Mouse (Mus musculus) C2C12 (cell line): ENCODE measurements around the gene Dnah17. TPM values are rescaled to one million over a fixed set of nuclear protein-coding genes. Genes with fewer than 3 reads are reported as not detected.

Source experiments
- H3K27me3 ChIP-seq: one replicate; pipeline ENCODE4 v1.6.1; 2011; ENCODE audit not compliant: control insufficient read depth, insufficient read depth, insufficient read length
- H3K36me3 ChIP-seq: one replicate; pipeline ENCODE4 v1.6.1; 2011; ENCODE audit not compliant: control insufficient read depth, insufficient read depth
- H3K4me3 ChIP-seq: one replicate; pipeline ENCODE4 v1.5.1; 2011; ENCODE audit warnings: mild to moderate bottlenecking, control low read depth; ENCODE audit not compliant: poor library complexity, insufficient read depth, severe bottlenecking
- H3K79me2 ChIP-seq: one replicate; pipeline ENCODE4 v1.6.1; 2011; ENCODE audit not compliant: control insufficient read depth, insufficient read depth
- H3K79me3 ChIP-seq: one replicate; pipeline ENCODE4 v1.6.1; 2011; ENCODE audit warnings: low read depth, control low read depth
- H3ac ChIP-seq: one replicate; pipeline ENCODE3; 2011; ENCODE audit warnings: low read depth; ENCODE audit not compliant: control insufficient read depth, insufficient read length
- CEBPB ChIP-seq: IDR thresholded peaks from one replicate; pipeline ENCODE4 v1.6.1; 2011; ENCODE audit warnings: low read depth, mild to moderate bottlenecking, control low read depth, moderate library complexity
- CTCF ChIP-seq: IDR thresholded peaks from one replicate; pipeline ENCODE4 v1.5.1; 2011; ENCODE audit not compliant: control insufficient read depth, insufficient read depth, insufficient read length
- FOSL1 ChIP-seq: IDR thresholded peaks from one replicate; pipeline ENCODE4 v1.8.0; 2011; ENCODE audit warnings: mild to moderate bottlenecking, low read length; ENCODE audit not compliant: poor library complexity, insufficient read depth, severe bottlenecking
- MAX ChIP-seq: IDR thresholded peaks from one replicate; pipeline ENCODE4 v1.6.1; 2011; ENCODE audit warnings: mild to moderate bottlenecking, control low read depth
- MYOD1 ChIP-seq: IDR thresholded peaks from one replicate; pipeline ENCODE4 v1.6.1; 2011; ENCODE audit warnings: low read depth; ENCODE audit not compliant: control insufficient read depth, insufficient read length
- MYOG ChIP-seq: IDR thresholded peaks from one replicate; pipeline ENCODE4 v1.6.1; 2011; ENCODE audit not compliant: control insufficient read depth, insufficient read length; ENCODE audit errors: extremely low read depth
- USF1 ChIP-seq: IDR thresholded peaks from one replicate; pipeline ENCODE4 v1.6.1; 2011; ENCODE audit warnings: low read depth, mild to moderate bottlenecking, control low read depth, moderate library complexity
- polyA plus RNA-seq: library from polyadenylated mRNA; unstranded; fragments of >200 nt; fragmentation: generic; extraction: Trizol; gene quantifications from one replicate; pipeline ENCODE4 v1.2.1, GENCODE M21; 2012; ENCODE audit warnings: missing spikeins

The Dnah17 gene
- polyA plus RNA-seq, 1 experiment = 0.13 TPM

- TF ChIP-seq USF1 (no peak), CEBPB (no peak), FOSL1 (no peak), MYOD1 (no peak), CTCF (no peak), MAX (no peak), MYOG (no peak)
- H3K79me2 ChIP-seq = no peaks in the 10 kb centered on the region
- H3K27me3 ChIP-seq = no peaks in the 10 kb centered on the region
- no peak overlapping the region for H3ac ChIP-seq
- H3K36me3 ChIP-seq = no peaks in the 10 kb centered on the region
- H3K79me3 ChIP-seq = no peaks in the 10 kb centered on the region
- no peak overlapping the region for H3K4me3 ChIP-seq
These were observed 30.3 kb upstream of the Dnah17 start for GRCm38 (mm10) chr11:118160763-118161162.

DNA sequence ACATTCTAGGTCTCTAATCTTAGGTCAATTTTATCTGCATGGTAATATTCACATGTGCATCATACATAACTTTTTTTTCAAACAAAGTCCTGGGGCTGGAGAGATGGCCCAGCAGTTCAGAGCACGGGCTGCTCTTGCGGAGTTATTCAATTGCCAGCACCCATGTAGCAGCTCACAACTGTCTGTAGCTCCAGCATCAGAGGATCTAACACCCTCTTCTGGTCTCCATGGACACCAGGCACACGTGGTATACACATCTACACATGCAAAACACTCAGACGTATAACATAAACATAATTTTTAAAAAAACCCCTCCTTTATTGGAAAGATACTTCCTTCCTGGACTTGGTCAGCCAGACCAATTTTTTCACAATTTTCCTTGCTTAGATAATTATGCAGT is 28.3 kb upstream of the Dnah17 start:
- no peaks in the 10 kb centered on the region for H3K79me2 ChIP-seq
- H3K4me3 ChIP-seq = no peak overlapping the region
- no peak for TF ChIP-seq MYOD1
- no peak for TF ChIP-seq CTCF
- TF ChIP-seq FOSL1 = no peak
- TF ChIP-seq MYOG = no peak
- no peak for TF ChIP-seq CEBPB
- no peak for TF ChIP-seq MAX
- TF ChIP-seq USF1 = no peak
- no peaks in the 10 kb centered on the region for H3K27me3 ChIP-seq
- no peaks in the 10 kb centered on the region for H3K36me3 ChIP-seq
- H3ac ChIP-seq = no peak overlapping the region
- no peaks in the 10 kb centered on the region for H3K79me3 ChIP-seq

- TF ChIP-seq MYOG (no peak), CEBPB (no peak), CTCF (no peak), USF1 (no peak), FOSL1 (no peak), MYOD1 (no peak), MAX (no peak)
- H3K36me3 ChIP-seq = no peaks in the 10 kb centered on the region
- H3K79me2 ChIP-seq = no peaks in the 10 kb centered on the region
- H3K27me3 ChIP-seq = no peaks in the 10 kb centered on the region
- no peaks in the 10 kb centered on the region for H3K79me3 ChIP-seq
- no peak overlapping the region for H3ac ChIP-seq
- H3K4me3 ChIP-seq = no peak overlapping the region
These were observed 26.1 kb upstream of the Dnah17 start for GRCm38 (mm10) chr11:118156480-118157060.

DNA sequence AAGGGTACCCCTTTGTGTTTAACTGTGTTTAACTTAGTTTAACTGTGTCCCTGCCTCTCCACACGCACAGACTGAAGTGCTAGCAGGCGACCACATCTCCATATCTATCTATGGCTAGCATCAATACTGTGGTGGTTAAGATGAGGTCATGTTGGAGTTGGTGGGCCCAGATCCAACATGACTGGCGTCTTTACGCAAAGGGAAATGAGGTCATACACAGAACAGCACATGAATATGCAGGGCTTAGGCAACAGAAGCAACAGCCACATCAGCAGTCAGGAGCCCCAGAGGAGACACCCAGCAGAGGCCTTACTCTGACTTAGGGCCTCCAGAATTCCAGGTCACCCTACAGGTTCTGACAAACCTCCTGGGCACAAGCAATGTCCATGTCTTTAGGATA is 22.5 kb upstream of the Dnah17 start:
- H3K4me3 ChIP-seq = no peak overlapping the region
- TF ChIP-seq CEBPB (no peak), MYOD1 (no peak), FOSL1 (no peak), CTCF (no peak), USF1 (no peak), MYOG (no peak), MAX (no peak)
- no peaks in the 10 kb centered on the region for H3K79me3 ChIP-seq

DNA sequence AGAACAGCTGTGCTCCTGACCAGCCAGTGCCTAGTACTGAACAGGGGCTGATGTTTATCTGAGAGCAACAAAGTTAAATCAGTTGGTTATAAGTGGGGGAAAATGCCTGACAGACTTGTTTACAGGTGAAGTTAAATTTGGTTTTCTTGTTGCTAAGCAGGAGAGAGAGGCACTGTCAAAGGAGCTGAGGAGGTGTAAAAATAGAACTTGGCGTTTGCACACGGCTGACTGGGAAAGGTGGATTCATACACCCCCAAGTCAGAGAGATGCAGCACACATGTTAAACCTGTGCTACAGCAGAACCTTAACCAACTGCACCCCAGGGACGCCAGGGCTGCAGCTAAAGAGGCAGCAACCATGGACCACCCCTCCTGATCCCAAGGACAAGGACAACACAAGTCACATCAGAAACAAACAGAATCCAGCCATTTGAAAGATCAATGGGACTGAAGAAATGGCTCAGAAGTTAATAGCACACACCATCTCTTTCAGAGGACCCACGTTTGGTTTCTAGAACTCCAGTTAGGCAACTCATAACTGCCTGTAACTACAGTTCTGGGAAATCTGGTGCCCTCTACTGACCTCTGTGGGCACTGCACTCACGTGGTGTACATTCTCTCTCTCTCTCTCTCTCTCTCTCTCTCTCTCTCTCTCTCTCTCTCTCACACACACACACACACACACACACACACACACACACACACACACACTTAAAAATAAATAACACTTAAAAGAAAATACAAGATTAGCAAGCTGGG is 21.2 kb upstream of the Dnah17 start:
- Histone ChIP-seq H3ac (no peak overlapping the region), H3K4me3 (no peak overlapping the region), H3K79me3 (no peaks in the 10 kb centered on the region), H3K27me3 (no peaks in the 10 kb centered on the region), H3K79me2 (no peaks in the 10 kb centered on the region), H3K36me3 (no peaks in the 10 kb centered on the region)
- TF ChIP-seq CEBPB = no peak
- no peak for TF ChIP-seq FOSL1
- TF ChIP-seq MYOG = no peak
- no peak for TF ChIP-seq MAX
- no peak for TF ChIP-seq MYOD1
- no peak for TF ChIP-seq USF1
- TF ChIP-seq CTCF = no peak

More for the DNA sequence above, 22.5 kb upstream of the Dnah17 start:
- Histone ChIP-seq H3K27me3 (no peaks in the 10 kb centered on the region), H3ac (no peak overlapping the region), H3K36me3 (no peaks in the 10 kb centered on the region), H3K79me2 (no peaks in the 10 kb centered on the region)
